Mouse (Mus musculus): ENCODE measurements around the gene Dgkd. TPM values are rescaled to one million over a fixed set of nuclear protein-coding genes. Genes with fewer than 3 reads are reported as not detected.

Dgkd gene
- polyA plus RNA-seq, 1 experiment from 2014 or later: 22.2 TPM

- no peak overlapping the region for H3K4me3 ChIP-seq (ENCODE audit: low read depth, low read length)
- no peaks in the 10 kb centered on the region for H3K27me3 ChIP-seq (ENCODE audit: control insufficient read depth, insufficient read depth, low read length)
- no peak overlapping the region for H3K9ac ChIP-seq (ENCODE audit: low read depth, low read length)
- H3K27ac ChIP-seq (ENCODE audit: low read depth, low read length): no peak overlapping the region
- WGBS (ENCODE audit: insufficient replicate concordance): 95% methylated on average over 2 of the region's 2 CpGs
- peaks cover 9% of the 10 kb centered on the region; the same call in 1 of the 2 replicates for H3K36me3 ChIP-seq (ENCODE audit: control insufficient read depth, insufficient read depth, low read length)
- no peak overlapping the region for H3K4me2 ChIP-seq
- ATAC-seq (replicated peaks; ENCODE audit: insufficient number of reproducible peaks, low FRiP score, low TSS enrichment): no peak
- H3K4me1 ChIP-seq (ENCODE audit: control insufficient read depth, insufficient read depth, low read length): no peaks in the 10 kb centered on the region; the same call in 1 of the 2 replicates
- no peaks in the 10 kb centered on the region for H3K9me3 ChIP-seq (replicated peaks; ENCODE audit: control insufficient read depth, low read length)
Measured at GRCm38 (mm10) chr1:87918061-87918460, 65.0 kb downstream of the Dgkd start.

GRCm38 (mm10) chr1:87920056-87920614 is 67.0 kb downstream of the Dgkd start:
- Histone ChIP-seq H3K27me3 (ENCODE audit: control insufficient read depth, insufficient read depth, low read length) (no peaks in the 10 kb centered on the region), H3K9me3 (replicated peaks; ENCODE audit: control insufficient read depth, low read length) (no peaks in the 10 kb centered on the region), H3K27ac (ENCODE audit: low read depth, low read length) (no peak overlapping the region), H3K4me1 (ENCODE audit: control insufficient read depth, insufficient read depth, low read length) (no peaks in the 10 kb centered on the region), H3K4me3 (ENCODE audit: low read depth, low read length) (no peak overlapping the region), H3K4me2 (no peak overlapping the region), H3K9ac (ENCODE audit: low read depth, low read length) (no peak overlapping the region), H3K36me3 (ENCODE audit: control insufficient read depth, insufficient read depth, low read length) (peaks cover 12% of the 10 kb centered on the region; the same call in 1 of the 2 replicates)
- 66% methylated on average over 3 of the region's 3 CpGs for WGBS (ENCODE audit: insufficient replicate concordance)
- ATAC-seq (replicated peaks; ENCODE audit: insufficient number of reproducible peaks, low FRiP score, low TSS enrichment): no peak

- H3K27ac ChIP-seq (ENCODE audit: low read depth, low read length): no peak overlapping the region
- no peak overlapping the region for H3K4me3 ChIP-seq (ENCODE audit: low read depth, low read length)
- WGBS (ENCODE audit: insufficient replicate concordance): 56% methylated on average over 1 of the region's 1 CpGs
- no peak overlapping the region for H3K9ac ChIP-seq (ENCODE audit: low read depth, low read length)
- H3K4me2 ChIP-seq: no peak overlapping the region
- ATAC-seq (replicated peaks; ENCODE audit: insufficient number of reproducible peaks, low FRiP score, low TSS enrichment): no peak
- H3K9me3 ChIP-seq (replicated peaks; ENCODE audit: control insufficient read depth, low read length): no peaks in the 10 kb centered on the region
- no peaks in the 10 kb centered on the region for H3K27me3 ChIP-seq (ENCODE audit: control insufficient read depth, insufficient read depth, low read length)
- H3K4me1 ChIP-seq (ENCODE audit: control insufficient read depth, insufficient read depth, low read length): no peaks in the 10 kb centered on the region
- H3K36me3 ChIP-seq (ENCODE audit: control insufficient read depth, insufficient read depth, low read length): peaks cover 22% of the 10 kb centered on the region
Measured at GRCm38 (mm10) chr1:87922666-87923065, 69.6 kb downstream of the Dgkd start.

GRCm38 (mm10) chr1:87924888-87925287 is 71.8 kb downstream of the Dgkd start:
- H3K4me2 ChIP-seq: no peak overlapping the region
- H3K36me3 ChIP-seq (ENCODE audit: control insufficient read depth, insufficient read depth, low read length): peaks cover 13% of the 10 kb centered on the region
- H3K4me3 ChIP-seq (ENCODE audit: low read depth, low read length): no peak overlapping the region
- H3K27me3 ChIP-seq (ENCODE audit: control insufficient read depth, insufficient read depth, low read length): no peaks in the 10 kb centered on the region
- H3K9ac ChIP-seq (ENCODE audit: low read depth, low read length): no peak overlapping the region
- H3K27ac ChIP-seq (ENCODE audit: low read depth, low read length): no peak overlapping the region
- H3K9me3 ChIP-seq (replicated peaks; ENCODE audit: control insufficient read depth, low read length): no peaks in the 10 kb centered on the region
- 84% methylated on average over 4 of the region's 4 CpGs for WGBS (ENCODE audit: insufficient replicate concordance)
- no peak for ATAC-seq (replicated peaks; ENCODE audit: insufficient number of reproducible peaks, low FRiP score, low TSS enrichment)
- no peaks in the 10 kb centered on the region for H3K4me1 ChIP-seq (ENCODE audit: control insufficient read depth, insufficient read depth, low read length)

GRCm38 (mm10) chr1:87929730-87930129 is 76.6 kb downstream of the Dgkd start:
- Histone ChIP-seq H3K27ac (ENCODE audit: low read depth, low read length) (no peak overlapping the region), H3K4me1 (ENCODE audit: control insufficient read depth, insufficient read depth, low read length) (no peaks in the 10 kb centered on the region), H3K9ac (ENCODE audit: low read depth, low read length) (no peak overlapping the region), H3K36me3 (ENCODE audit: control insufficient read depth, insufficient read depth, low read length) (peaks cover 20% of the 10 kb centered on the region), H3K27me3 (ENCODE audit: control insufficient read depth, insufficient read depth, low read length) (no peaks in the 10 kb centered on the region), H3K4me2 (no peak overlapping the region), H3K4me3 (ENCODE audit: low read depth, low read length) (no peak overlapping the region), H3K9me3 (replicated peaks; ENCODE audit: control insufficient read depth, low read length) (no peaks in the 10 kb centered on the region)
- ATAC-seq (replicated peaks; ENCODE audit: insufficient number of reproducible peaks, low FRiP score, low TSS enrichment): no peak
- 66% methylated on average over 5 of the region's 5 CpGs for WGBS (ENCODE audit: insufficient replicate concordance)

- H3K36me3 ChIP-seq (ENCODE audit: control insufficient read depth, insufficient read depth, low read length): peaks cover 18% of the 10 kb centered on the region
- 75% methylated on average over 5 of the region's 5 CpGs for WGBS (ENCODE audit: insufficient replicate concordance)
- H3K4me2 ChIP-seq: no peak overlapping the region
- H3K27me3 ChIP-seq (ENCODE audit: control insufficient read depth, insufficient read depth, low read length): no peaks in the 10 kb centered on the region
- H3K4me1 ChIP-seq (ENCODE audit: control insufficient read depth, insufficient read depth, low read length): no peaks in the 10 kb centered on the region
- no peak overlapping the region for H3K27ac ChIP-seq (ENCODE audit: low read depth, low read length)
- no peak overlapping the region for H3K9ac ChIP-seq (ENCODE audit: low read depth, low read length)
- no peak overlapping the region for H3K4me3 ChIP-seq (ENCODE audit: low read depth, low read length)
- H3K9me3 ChIP-seq (replicated peaks; ENCODE audit: control insufficient read depth, low read length): no peaks in the 10 kb centered on the region
- no peak for ATAC-seq (replicated peaks; ENCODE audit: insufficient number of reproducible peaks, low FRiP score, low TSS enrichment)
Measured at GRCm38 (mm10) chr1:87933051-87933450, 80.0 kb downstream of the Dgkd start.

GRCm38 (mm10) chr1:87935095-87935494 is 82.0 kb downstream of the Dgkd start:
- H3K27me3 ChIP-seq (ENCODE audit: control insufficient read depth, insufficient read depth, low read length): no peaks in the 10 kb centered on the region
- H3K27ac ChIP-seq (ENCODE audit: low read depth, low read length): no peak overlapping the region
- no peak overlapping the region for H3K4me2 ChIP-seq
- no peaks in the 10 kb centered on the region for H3K9me3 ChIP-seq (replicated peaks; ENCODE audit: control insufficient read depth, low read length)
- H3K4me3 ChIP-seq (ENCODE audit: low read depth, low read length): no peak overlapping the region
- H3K4me1 ChIP-seq (ENCODE audit: control insufficient read depth, insufficient read depth, low read length): no peaks in the 10 kb centered on the region
- 85% methylated on average over 9 of the region's 9 CpGs for WGBS (ENCODE audit: insufficient replicate concordance)
- ATAC-seq (replicated peaks; ENCODE audit: insufficient number of reproducible peaks, low FRiP score, low TSS enrichment): no peak
- H3K9ac ChIP-seq (ENCODE audit: low read depth, low read length): no peak overlapping the region
- H3K36me3 ChIP-seq (ENCODE audit: control insufficient read depth, insufficient read depth, low read length): peaks cover 29% of the 10 kb centered on the region

GRCm38 (mm10) chr1:87935546-87935945 is 82.5 kb downstream of the Dgkd start:
- ATAC-seq (replicated peaks; ENCODE audit: insufficient number of reproducible peaks, low FRiP score, low TSS enrichment): no peak
- H3K4me2 ChIP-seq: no peak overlapping the region
- no peaks in the 10 kb centered on the region for H3K9me3 ChIP-seq (replicated peaks; ENCODE audit: control insufficient read depth, low read length)
- H3K27me3 ChIP-seq (ENCODE audit: control insufficient read depth, insufficient read depth, low read length): no peaks in the 10 kb centered on the region
- H3K4me3 ChIP-seq (ENCODE audit: low read depth, low read length): no peak overlapping the region
- 88% methylated on average over 2 of the region's 2 CpGs for WGBS (ENCODE audit: insufficient replicate concordance)
- H3K36me3 ChIP-seq (ENCODE audit: control insufficient read depth, insufficient read depth, low read length): peaks cover 29% of the 10 kb centered on the region
- H3K9ac ChIP-seq (ENCODE audit: low read depth, low read length): no peak overlapping the region
- H3K4me1 ChIP-seq (ENCODE audit: control insufficient read depth, insufficient read depth, low read length): no peaks in the 10 kb centered on the region
- no peak overlapping the region for H3K27ac ChIP-seq (ENCODE audit: low read depth, low read length)

- no peak overlapping the region for H3K9ac ChIP-seq (ENCODE audit: low read depth, low read length)
- H3K36me3 ChIP-seq (ENCODE audit: control insufficient read depth, insufficient read depth, low read length): peaks cover 29% of the 10 kb centered on the region
- WGBS (ENCODE audit: insufficient replicate concordance): 89% methylated on average over 7 of the region's 7 CpGs
Measured at GRCm38 (mm10) chr1:87936075-87936474, 83.0 kb downstream of the Dgkd start.

More at GRCm38 (mm10) chr1:87936075-87936474, 83.0 kb downstream of the Dgkd start:
- no peak for ATAC-seq (replicated peaks; ENCODE audit: insufficient number of reproducible peaks, low FRiP score, low TSS enrichment)
- Histone ChIP-seq H3K27ac (ENCODE audit: low read depth, low read length) (no peak overlapping the region), H3K27me3 (ENCODE audit: control insufficient read depth, insufficient read depth, low read length) (no peaks in the 10 kb centered on the region), H3K4me1 (ENCODE audit: control insufficient read depth, insufficient read depth, low read length) (no peaks in the 10 kb centered on the region), H3K4me2 (no peak overlapping the region), H3K9me3 (replicated peaks; ENCODE audit: control insufficient read depth, low read length) (no peaks in the 10 kb centered on the region), H3K4me3 (ENCODE audit: low read depth, low read length) (no peak overlapping the region)
